Mouse (Mus musculus): Measurements from ENCODE around the gene Brd9. TPM values are rescaled to one million over a fixed set of nuclear protein-coding genes. Genes with fewer than 3 reads are reported as not detected.
A peak's percentile ranks its signal among the peaks of the same experiment; 100 is the strongest.

Gene Brd9
- 40.7 and 48.0 TPM in 2 replicates for polyA plus RNA-seq (2012; ENCODE audit: insufficient read depth, insufficient read length, missing spikeins)

DNA sequence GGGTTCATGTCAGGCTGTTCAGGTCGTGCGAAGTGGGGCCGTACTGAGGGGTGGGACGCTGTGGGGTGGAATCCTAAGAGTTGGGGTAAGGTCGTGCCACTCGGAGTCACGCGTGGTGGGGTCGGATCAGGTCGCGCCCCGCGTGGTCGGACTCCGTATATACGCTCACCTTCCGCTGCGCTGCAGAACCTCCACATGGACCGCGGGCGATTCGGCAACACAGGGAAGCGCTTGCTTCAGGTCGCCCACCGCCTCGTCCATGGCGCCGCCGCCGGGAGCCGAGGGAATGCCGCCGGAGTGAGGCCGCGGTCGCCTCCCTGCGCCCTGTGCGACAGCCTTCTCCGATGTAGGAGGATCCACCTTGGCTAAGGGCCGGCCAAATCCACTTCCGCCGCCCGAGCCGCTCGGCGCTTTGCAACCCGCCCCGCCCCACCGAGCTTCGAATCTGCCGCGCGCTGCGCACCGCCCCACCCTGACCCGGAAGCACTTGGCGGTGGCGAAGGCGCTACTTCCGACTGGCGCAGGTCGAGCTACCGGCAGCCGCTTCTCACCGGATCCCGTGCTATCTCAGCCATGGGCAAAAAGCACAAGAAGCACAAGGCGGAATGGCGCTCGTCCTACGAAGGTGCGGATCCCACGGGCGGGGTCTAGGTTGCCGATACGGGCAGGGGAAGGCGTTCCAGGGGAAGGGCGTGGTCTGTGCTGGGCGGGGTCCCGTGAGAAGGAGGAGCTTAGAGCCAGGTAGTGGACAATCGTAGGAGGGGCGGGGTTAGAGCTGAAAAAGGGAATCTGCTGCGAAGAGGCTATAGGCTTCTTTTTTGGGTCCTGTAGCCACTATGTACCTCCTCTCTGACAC, at the start of gene Brd9, which contains the start of gene Trip13:
TSS of gene Brd9 (plus strand) at position 491 of the 856 bp plus-strand sequence.
TSS of gene Trip13 (minus strand) at position 464 of the 856 bp plus-strand sequence.
- peak within 1 kb of the TSS; percentile 71 for H3K4me3 ChIP-seq (ENCODE audit: insufficient read depth, low read length)
- TF ChIP-seq CTCF (IDR thresholded peaks at IDR 0.05; ENCODE audit: low read depth, low read length) (no peak; the same call in 1 of the 2 replicates), POLR2A (IDR thresholded peaks at IDR 0.05; ENCODE audit: borderline replicate concordance, low read depth, low read length) (no peak)
- peaks cover 5% of the 10 kb centered on the region for H3K4me1 ChIP-seq (ENCODE audit: control insufficient read depth, insufficient read depth, low read length)
- H3K27ac ChIP-seq (ENCODE audit: insufficient read depth, low read depth, low read length), result peak within 1 kb of the TSS; percentile 77

DNA sequence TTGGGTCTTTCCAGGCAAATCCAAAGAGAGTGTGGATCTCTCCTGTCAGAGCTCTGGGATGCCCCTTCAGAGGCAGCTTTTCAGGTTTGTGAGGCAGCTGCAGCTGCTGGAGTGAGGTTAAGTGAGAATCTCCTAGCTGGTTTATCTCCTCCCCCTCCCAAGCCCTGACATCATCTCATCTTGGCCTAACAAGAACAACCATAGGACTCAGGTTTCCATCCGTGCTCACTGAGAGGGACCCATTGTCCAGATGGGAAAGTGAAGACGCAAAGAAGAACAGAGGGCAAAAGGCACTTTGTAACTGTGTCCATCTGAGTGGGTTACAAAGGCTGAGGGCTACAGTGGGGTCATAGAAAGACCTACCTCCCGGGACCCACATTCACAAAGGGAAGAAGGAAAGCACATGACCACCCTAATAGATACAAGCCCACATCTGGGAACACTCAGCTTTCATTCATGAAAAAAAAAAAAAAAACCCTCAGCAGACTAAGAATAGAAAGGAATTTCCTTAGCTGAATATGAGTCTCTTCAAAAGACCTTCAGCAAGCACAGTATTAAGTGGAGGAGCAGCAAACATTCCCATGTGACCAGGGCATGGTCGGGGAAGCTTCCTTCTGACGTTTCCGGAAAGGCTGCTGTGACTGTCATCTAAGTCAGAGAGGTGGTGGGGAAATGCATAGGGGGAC, 45.0 kb upstream of the Brd9 start:
- no peak overlapping the region for H3K27ac ChIP-seq (ENCODE audit: insufficient read depth, low read depth, low read length)

DNA sequence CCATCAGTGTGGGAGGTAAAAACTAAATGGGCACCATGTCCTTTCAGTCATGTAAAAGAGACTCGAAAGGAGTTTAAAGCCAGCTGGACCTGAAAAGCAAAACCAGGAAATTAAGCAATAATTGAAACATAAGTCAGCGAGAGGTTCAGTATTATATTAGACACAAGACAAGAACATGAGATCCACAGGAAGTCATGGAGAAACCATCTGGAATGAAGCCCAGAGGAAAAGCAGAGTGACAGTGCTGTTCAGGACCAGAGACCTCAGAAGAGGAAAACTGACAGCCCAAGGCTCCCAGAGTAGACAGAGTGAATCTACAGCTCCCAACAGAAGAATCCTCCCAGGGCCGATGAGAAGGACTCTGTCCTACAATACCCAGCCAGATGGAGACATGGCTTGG, 40.0 kb upstream of the Brd9 start:
- TF ChIP-seq CTCF (IDR thresholded peaks at IDR 0.05; ENCODE audit: low read depth, low read length) (no peak), POLR2A (IDR thresholded peaks at IDR 0.05; ENCODE audit: borderline replicate concordance, low read depth, low read length) (no peak)

More for the DNA sequence above, 45.0 kb upstream of the Brd9 start:
- TF ChIP-seq POLR2A (IDR thresholded peaks at IDR 0.05; ENCODE audit: borderline replicate concordance, low read depth, low read length) (no peak), CTCF (IDR thresholded peaks at IDR 0.05; ENCODE audit: low read depth, low read length) (no peak)
- H3K4me3 ChIP-seq (ENCODE audit: insufficient read depth, low read length), result no peak overlapping the region
- H3K4me1 ChIP-seq (ENCODE audit: control insufficient read depth, insufficient read depth, low read length), result peaks cover 6% of the 10 kb centered on the region

DNA sequence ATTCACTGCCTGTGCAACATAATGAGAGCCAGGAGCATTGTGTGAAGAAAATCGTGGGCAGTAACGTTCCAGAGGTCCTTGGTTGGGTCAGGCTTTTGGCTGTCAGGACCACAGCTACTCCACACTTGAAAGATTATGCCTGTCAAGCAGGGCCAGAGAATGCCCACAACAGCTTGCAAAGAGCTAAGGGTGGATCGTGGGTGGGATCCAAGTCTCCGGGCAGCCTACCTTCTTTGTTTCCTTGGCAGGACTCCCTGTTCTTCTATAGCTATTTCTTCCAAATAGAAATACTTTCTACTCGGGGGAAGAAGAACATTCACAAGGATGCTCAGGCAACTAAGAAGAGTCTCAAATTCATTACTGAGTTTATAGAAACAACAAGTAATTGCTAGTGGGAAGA, 30.5 kb upstream of the Brd9 start:
- no peaks in the 10 kb centered on the region for H3K4me1 ChIP-seq (ENCODE audit: control insufficient read depth, insufficient read depth, low read length)
- H3K27ac ChIP-seq (ENCODE audit: insufficient read depth, low read depth, low read length), result no peak overlapping the region
- no peak for TF ChIP-seq POLR2A (IDR thresholded peaks at IDR 0.05; ENCODE audit: borderline replicate concordance, low read depth, low read length)
- TF ChIP-seq CTCF (IDR thresholded peaks at IDR 0.05; ENCODE audit: low read depth, low read length), result no peak
- no peak overlapping the region for H3K4me3 ChIP-seq (ENCODE audit: insufficient read depth, low read length)

More for the DNA sequence above, 40.0 kb upstream of the Brd9 start:
- Histone ChIP-seq H3K4me1 (ENCODE audit: control insufficient read depth, insufficient read depth, low read length) (peaks cover 11% of the 10 kb centered on the region), H3K4me3 (ENCODE audit: insufficient read depth, low read length) (no peak overlapping the region), H3K27ac (ENCODE audit: insufficient read depth, low read depth, low read length) (no peak overlapping the region)

DNA sequence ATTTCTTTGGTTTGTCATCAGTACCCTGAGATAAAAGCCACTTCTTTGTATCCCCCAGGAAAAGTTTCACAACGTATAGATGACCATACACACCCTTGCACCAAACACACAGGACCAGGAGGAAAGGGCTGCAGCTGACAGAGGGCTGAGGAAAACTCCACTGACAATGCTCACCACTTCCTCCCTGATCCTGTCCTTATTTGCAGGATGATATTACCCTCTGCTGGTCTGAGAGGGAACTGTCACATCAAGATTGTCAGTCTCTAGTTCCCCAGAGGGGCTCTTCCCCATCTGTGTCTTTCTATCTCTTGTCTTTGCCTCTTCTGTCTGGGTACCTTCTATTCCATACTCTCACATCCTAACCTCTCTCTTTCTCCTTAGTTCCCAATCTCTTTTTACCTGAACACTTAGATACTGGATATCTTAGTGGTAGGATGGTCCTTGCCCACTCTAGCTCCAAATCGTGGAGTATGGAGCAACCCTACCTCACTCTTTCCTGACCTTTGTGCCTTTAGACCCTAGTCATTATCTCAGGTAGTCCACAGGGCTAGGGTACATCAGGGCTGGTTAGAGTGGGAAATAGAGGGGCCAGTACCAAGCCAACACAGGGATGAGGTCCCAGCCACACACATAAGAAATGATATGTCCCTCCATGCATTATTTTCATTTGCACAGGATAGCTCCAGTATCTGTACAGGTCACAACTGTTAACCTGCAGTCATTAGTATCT, 29.8 kb upstream of the Brd9 start:
- Histone ChIP-seq H3K4me1 (ENCODE audit: control insufficient read depth, insufficient read depth, low read length) (no peaks in the 10 kb centered on the region), H3K4me3 (ENCODE audit: insufficient read depth, low read length) (no peak overlapping the region), H3K27ac (ENCODE audit: insufficient read depth, low read depth, low read length) (no peak overlapping the region)
- TF ChIP-seq POLR2A (IDR thresholded peaks at IDR 0.05; ENCODE audit: borderline replicate concordance, low read depth, low read length) (no peak), CTCF (IDR thresholded peaks at IDR 0.05; ENCODE audit: low read depth, low read length) (0 out of 2 replicates have a peak, but pooled peaks have one; percentile 13)

DNA sequence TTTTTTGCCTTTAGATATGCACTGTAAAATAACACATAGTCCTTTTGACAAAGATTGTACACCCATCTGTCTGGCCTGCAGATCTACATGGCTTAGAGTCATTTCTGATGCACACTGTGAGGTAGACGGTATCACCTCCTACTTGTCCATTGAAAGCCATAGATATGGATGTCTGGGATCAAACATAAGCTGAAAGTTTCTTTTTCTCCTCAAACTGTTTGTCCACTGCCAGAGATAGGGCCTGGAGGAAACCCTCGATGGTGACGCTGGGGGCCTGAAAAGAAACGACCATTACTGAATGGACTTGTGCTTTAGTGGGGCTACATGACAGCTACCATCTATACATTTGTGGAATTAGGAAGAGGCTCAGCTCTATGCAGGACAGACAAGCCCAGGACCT, 24.5 kb upstream of the Brd9 start:
- TF ChIP-seq POLR2A (IDR thresholded peaks at IDR 0.05; ENCODE audit: borderline replicate concordance, low read depth, low read length), result no peak
- TF ChIP-seq CTCF (IDR thresholded peaks at IDR 0.05; ENCODE audit: low read depth, low read length), result no peak
- no peak overlapping the region for H3K4me3 ChIP-seq (ENCODE audit: insufficient read depth, low read length)
- no peaks in the 10 kb centered on the region for H3K4me1 ChIP-seq (ENCODE audit: control insufficient read depth, insufficient read depth, low read length)
- no peak overlapping the region for H3K27ac ChIP-seq (ENCODE audit: insufficient read depth, low read depth, low read length)

DNA sequence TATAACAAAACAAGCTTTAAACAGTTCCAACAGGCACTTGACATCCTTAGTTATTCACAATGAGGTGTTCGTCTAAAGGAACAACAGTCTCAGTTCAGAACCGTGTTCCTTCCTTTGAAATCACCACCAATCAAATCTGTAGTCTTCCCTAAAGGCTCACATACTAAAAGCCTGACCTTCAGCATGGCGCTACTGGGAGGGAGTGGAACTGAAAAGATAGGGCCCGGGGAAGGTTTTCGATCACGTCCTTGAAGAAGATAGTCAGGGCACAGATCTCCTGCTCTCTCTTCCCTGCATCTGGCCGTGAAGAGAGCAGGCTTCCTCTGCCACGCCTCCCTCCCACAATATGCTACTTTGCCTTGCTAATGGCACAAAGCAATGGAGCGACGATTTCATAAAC, 5.4 kb upstream of the Brd9 start:
- Histone ChIP-seq H3K27ac (ENCODE audit: insufficient read depth, low read depth, low read length) (no peak overlapping the region), H3K4me1 (ENCODE audit: control insufficient read depth, insufficient read depth, low read length) (no peaks in the 10 kb centered on the region), H3K4me3 (ENCODE audit: insufficient read depth, low read length) (no peak overlapping the region)
- TF ChIP-seq CTCF (IDR thresholded peaks at IDR 0.05; ENCODE audit: low read depth, low read length) (no peak), POLR2A (IDR thresholded peaks at IDR 0.05; ENCODE audit: borderline replicate concordance, low read depth, low read length) (no peak)

DNA sequence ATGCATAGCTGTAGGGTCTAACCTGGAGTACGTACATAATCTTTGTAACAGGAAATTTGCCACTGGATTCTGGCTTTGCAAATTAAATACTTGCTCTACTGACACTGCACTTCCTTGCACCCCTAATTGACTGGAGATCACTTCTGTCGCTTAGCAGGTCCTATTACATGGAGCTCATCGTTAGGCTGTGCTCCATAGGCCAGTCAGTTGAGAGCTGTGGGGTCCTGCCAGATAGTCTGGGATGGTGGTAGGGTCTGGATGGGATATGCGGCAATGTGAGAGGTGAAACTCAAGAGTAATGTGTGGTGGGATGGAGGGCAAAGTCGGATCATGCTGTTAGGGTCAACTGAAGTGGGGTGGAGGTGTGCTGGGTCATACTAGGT, 682 bp upstream of the Brd9 start:
- TF ChIP-seq CTCF (IDR thresholded peaks at IDR 0.05; ENCODE audit: low read depth, low read length) (no peak), POLR2A (IDR thresholded peaks at IDR 0.05; ENCODE audit: borderline replicate concordance, low read depth, low read length) (no peak)
- H3K27ac ChIP-seq (ENCODE audit: insufficient read depth, low read depth, low read length), result no peak overlapping the region
- H3K4me3 ChIP-seq (ENCODE audit: insufficient read depth, low read length), result peak overlapping the region; percentile 71
- H3K4me1 ChIP-seq (ENCODE audit: control insufficient read depth, insufficient read depth, low read length), result peaks cover 5% of the 10 kb centered on the region

DNA sequence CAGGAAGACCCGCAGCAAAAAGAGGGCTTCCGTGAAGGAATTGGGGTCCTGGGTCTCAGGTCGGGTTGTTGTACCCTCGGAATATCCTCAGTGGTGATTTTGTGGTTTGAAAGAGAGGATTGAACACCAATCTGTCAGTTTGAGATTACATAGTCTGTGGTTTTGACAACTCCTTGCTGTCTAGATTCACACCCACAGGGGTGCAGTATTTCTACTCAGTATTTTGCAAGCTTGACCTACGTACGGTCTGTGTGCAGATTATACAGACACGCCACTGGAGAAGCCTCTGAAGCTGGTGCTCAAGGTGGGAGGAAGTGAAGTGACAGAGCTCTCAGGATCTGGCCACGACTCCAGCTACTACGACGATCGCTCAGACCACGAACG, 558 bp downstream of the Brd9 start:
- Histone ChIP-seq H3K4me3 (ENCODE audit: insufficient read depth, low read length) (peak overlapping the region; percentile 71), H3K4me1 (ENCODE audit: control insufficient read depth, insufficient read depth, low read length) (peaks cover 5% of the 10 kb centered on the region), H3K27ac (ENCODE audit: insufficient read depth, low read depth, low read length) (peak overlapping the region; percentile 17; the same call in 1 of the 2 replicates)
- no peak for TF ChIP-seq POLR2A (IDR thresholded peaks at IDR 0.05; ENCODE audit: borderline replicate concordance, low read depth, low read length)
- TF ChIP-seq CTCF (IDR thresholded peaks at IDR 0.05; ENCODE audit: low read depth, low read length), result no peak

Measured in bone marrow macrophage, adult 2 months (primary cell).